Mouse (Mus musculus) liver, embryonic 14.5 days (tissue): ENCODE results near the gene Alkbh2. TPM values are rescaled to one million over a fixed set of nuclear protein-coding genes. Genes with fewer than 3 reads are reported as not detected.

Experiments
- ATAC-seq: fragments of 200-750 bp; cut with Nextera tagmentation; 2 replicates; pipeline ENCODE4 v1.8.0; 2017; ENCODE audit warnings: moderate number of reproducible peaks, mild to moderate bottlenecking, moderate library complexity; ENCODE audit not compliant: insufficient read depth
- DNase-seq, 3 experiments: peaks; one replicate each; pipeline ENCODE4 v3.0.0-alpha.2; 2012 to 2013; ENCODE audit warnings: low read depth in 3 of 3, low spot score in 3 of 3
- H3K27ac ChIP-seq: fragments of 300-500 bp; sonication (generic); 2 replicates; pipeline ENCODE4 v1.5.1; 2014; ENCODE audit warnings: moderate library complexity, mild to moderate bottlenecking, control low read depth, inconsistent platforms
- H3K27me3 ChIP-seq: fragments of 300-500 bp; sonication (generic); 2 replicates; pipeline ENCODE4 v1.6.1; 2014; ENCODE audit warnings: mild to moderate bottlenecking, low read length, moderate library complexity; ENCODE audit not compliant: control insufficient read depth, insufficient read depth
- H3K36me3 ChIP-seq: fragments of 300-500 bp; sonication (generic); replicated peaks from 2 replicates; pipeline ENCODE4 v1.6.1; 2014; ENCODE audit warnings: low read depth; ENCODE audit not compliant: control insufficient read depth, insufficient read depth
- H3K4me1 ChIP-seq, 2 experiments: fragments of 200-500 bp in 1 of 2; fragments of 300-500 bp in 1 of 2; sonication (generic) in 1 of 2; replicated peaks; 2 replicates each; pipeline ENCODE4 v1.6.1; 2012 to 2014; ENCODE audit warnings: antibody characterized with exemption in 1 of 2, inconsistent platforms in 1 of 2, low read length in 1 of 2; ENCODE audit not compliant: control insufficient read depth in 2 of 2, insufficient read depth in 2 of 2
- H3K4me2 ChIP-seq: fragments of 300-500 bp; sonication (generic); 2 replicates; pipeline ENCODE4 v1.6.1; 2014; ENCODE audit warnings: low read depth, mild to moderate bottlenecking, control low read depth, moderate library complexity
- H3K4me3 ChIP-seq, 2 experiments: fragments of 200-500 bp in 1 of 2; fragments of 300-500 bp in 1 of 2; sonication (generic) in 1 of 2; 2 replicates each; pipeline ENCODE4 v1.5.1; 2012 to 2014; ENCODE audit warnings: low read depth in 2 of 2, low read length in 2 of 2, mild to moderate bottlenecking in 2 of 2, control low read depth in 1 of 2, inconsistent platforms in 1 of 2, moderate library complexity in 1 of 2; ENCODE audit not compliant: insufficient read depth in 1 of 2
- H3K9ac ChIP-seq: fragments of 300-500 bp; sonication (generic); replicated peaks from 2 replicates; pipeline ENCODE4 v1.6.1; 2014; ENCODE audit warnings: mild to moderate bottlenecking, control low read depth, moderate library complexity
- H3K9me3 ChIP-seq: fragments of 300-500 bp; sonication (generic); 2 replicates; pipeline ENCODE4 v1.6.1; 2016; ENCODE audit warnings: low read length, mixed read lengths; ENCODE audit not compliant: control insufficient read depth
- CTCF ChIP-seq: IDR thresholded peaks from 2 replicates; pipeline ENCODE4 v1.5.1; 2016; ENCODE audit warnings: antibody characterized with exemption, low read depth, control low read depth
- EP300 ChIP-seq: IDR thresholded peaks from 2 replicates; pipeline ENCODE4 v1.6.1; 2016; ENCODE audit warnings: antibody characterized with exemption, low read depth
- WGBS: fragments of 180-500 bp; shearing (Covaris S2); extraction: QIAGEN DNeasy Blood & Tissue Kit; methylation state at CpG from one replicate; pipeline ENCODE4 v1.1.7; 2014; ENCODE audit not compliant: insufficient replicate concordance; 5-methylcytosine and 5-hydroxymethylcytosine counted together
- polyA plus RNA-seq, 2 experiments: library from polyadenylated mRNA; depleted of rRNA in 1 of 2; stranded (reverse) in 1 of 2; unstranded in 1 of 2; fragments of >200 nt; fragmentation: Nextera tagmentation in 1 of 2; extraction: Ambion mirVana in 1 of 2; gene quantifications; 2 replicates each; pipeline versions ENCODE4 v1.2.1 to v1.2.3; 2012 to 2014

The Alkbh2 gene
- polyA plus RNA-seq (2012; rRNA removed): 3.3 and 3.9 TPM in 2 replicates
- 4.5 and 5.7 TPM in 2 replicates for polyA plus RNA-seq (2014; fragmentation: Nextera tagmentation; extraction: Ambion mirVana)

- DNase-seq: peak in 2 of 3 experiments; percentile 50 to 56
- peak; percentile 8; the same call in 1 of the 2 replicates for ATAC-seq
- H3K4me1 ChIP-seq: peaks cover 14 to 18% of the 10 kb centered on the region in 2 experiments
- H3K27me3 ChIP-seq: no peaks in the 10 kb centered on the region
- H3K4me2 ChIP-seq: peak within 1 kb of the TSS; percentile 90
- no peaks in the 10 kb centered on the region for H3K9me3 ChIP-seq
- H3K4me3 ChIP-seq: peak within 1 kb of the TSS; percentile 57 to 88
- WGBS: under 1% methylated on average over 69 of the region's 69 CpGs
- H3K36me3 ChIP-seq: no peaks in the 10 kb centered on the region; the same call in 1 of the 2 replicates
- H3K9ac ChIP-seq: peak within 1 kb of the TSS; percentile 58
- no peak within 1 kb of the TSS; the same call in 1 of the 2 replicates for H3K27ac ChIP-seq
- TF ChIP-seq EP300: no peak
- TF ChIP-seq CTCF: peak; percentile 98
These were observed at the start of gene Alkbh2 for GRCm38 (mm10) chr5:114127374-114128349. Alkbh2 (minus strand) TSS chr5:114128218.

DNA sequence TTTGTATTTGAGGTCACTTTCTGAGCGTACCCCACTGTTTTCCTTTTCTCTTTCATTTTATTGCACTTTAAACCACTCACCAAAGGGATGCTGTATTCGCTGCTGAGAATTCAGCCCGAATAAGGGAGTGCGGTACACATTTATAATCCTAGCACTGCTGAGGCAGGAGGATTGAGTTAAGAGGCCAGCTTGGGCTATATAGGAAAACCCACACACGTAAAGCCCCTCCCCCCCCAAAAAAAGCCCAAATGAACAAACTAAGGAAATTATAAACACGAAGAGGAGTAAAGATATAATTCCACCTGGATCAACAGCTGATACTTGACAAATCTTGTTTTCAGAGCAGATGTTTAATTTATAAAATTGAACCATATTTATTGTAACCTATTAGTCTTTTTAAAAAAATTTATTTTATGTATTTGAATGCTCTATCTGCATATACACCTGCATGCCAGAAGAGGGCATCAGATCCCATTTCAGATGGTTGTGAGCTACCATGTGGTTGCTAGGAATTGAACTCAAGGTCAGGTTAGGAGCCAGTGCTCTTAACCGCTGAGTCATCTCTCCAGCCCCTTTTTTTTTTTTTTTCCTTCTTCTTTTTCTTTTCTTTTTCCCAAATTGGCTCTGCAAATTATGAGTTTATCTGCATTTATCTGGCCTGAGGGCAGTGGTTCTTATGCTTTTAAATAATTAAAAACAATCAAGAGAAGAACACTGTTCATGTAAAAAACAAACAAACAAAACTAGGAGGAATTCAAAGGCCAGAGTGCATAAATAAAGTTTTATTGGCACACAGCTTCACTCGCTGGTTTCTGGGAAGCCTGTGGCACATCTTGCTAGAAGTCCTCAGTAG, 48.8 kb upstream of the Alkbh2 start:
- Histone ChIP-seq H3K9ac (no peak overlapping the region), H3K9me3 (no peaks in the 10 kb centered on the region), H3K27ac (no peak overlapping the region), H3K36me3 (no peaks in the 10 kb centered on the region), H3K4me2 (peak overlapping the region; percentile 65), H3K4me1 (peaks cover 3% of the 10 kb centered on the region in 2 experiments; a peak in 2 of 4 replicates), H3K4me3 (peak overlapping the region in 1 of 2 experiments; percentile 45; a peak in 2 of 4 replicates), H3K27me3 (no peaks in the 10 kb centered on the region)
- no peak for DNase-seq
- TF ChIP-seq EP300: no peak
- 0 out of 2 replicates have a peak, but pooled peaks have one; percentile 19 for TF ChIP-seq CTCF
- ATAC-seq: no peak
- WGBS: 53% methylated on average over 8 of the region's 8 CpGs

DNA sequence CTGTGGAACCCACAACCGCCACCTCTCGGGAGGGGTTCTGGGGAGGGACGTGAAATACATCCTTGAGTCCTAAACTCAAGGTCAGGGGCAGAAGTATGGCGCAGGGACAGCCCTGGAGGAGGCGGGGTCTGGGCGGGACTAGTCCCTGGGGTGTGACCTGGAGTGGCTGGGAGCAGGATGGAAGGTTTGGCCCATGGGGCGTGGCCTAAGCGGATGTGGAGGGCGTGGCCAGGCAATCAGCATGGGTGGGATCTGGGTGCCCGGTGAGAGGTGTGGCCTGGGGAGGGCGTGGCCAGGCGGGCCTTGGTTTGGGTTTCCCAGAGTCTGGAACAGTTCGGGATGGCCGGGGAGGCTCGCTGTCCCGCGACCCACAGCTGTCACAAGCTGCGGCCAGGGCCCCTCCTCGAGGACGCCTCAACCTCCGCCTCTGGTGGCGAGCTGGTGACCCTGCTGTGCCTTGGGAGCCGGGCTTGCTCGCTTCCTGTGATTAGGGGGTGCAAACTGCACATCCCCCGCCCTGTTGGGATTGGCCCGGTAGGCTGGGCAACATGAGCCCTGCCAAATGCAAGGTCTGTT, 47.7 kb upstream of the Alkbh2 start:
- H3K4me2 ChIP-seq: peak overlapping the region; percentile 65
- no peaks in the 10 kb centered on the region for H3K36me3 ChIP-seq
- TF ChIP-seq CTCF: peak; percentile 18; the same call in 1 of the 2 replicates
- TF ChIP-seq EP300: no peak
- peak overlapping the region; percentile 45 to 51 for H3K4me3 ChIP-seq
- H3K9me3 ChIP-seq: no peaks in the 10 kb centered on the region
- under 1% methylated on average over 26 of the region's 26 CpGs for WGBS
- no peaks in the 10 kb centered on the region for H3K27me3 ChIP-seq
- DNase-seq: peak; percentile 84 to 90 (median 86)
- no peak overlapping the region for H3K27ac ChIP-seq
- no peak overlapping the region for H3K9ac ChIP-seq
- peaks cover 3% of the 10 kb centered on the region in 2 experiments; a peak in 2 of 4 replicates for H3K4me1 ChIP-seq
- ATAC-seq: peak; percentile 95

- Histone ChIP-seq H3K36me3 (no peaks in the 10 kb centered on the region), H3K27ac (no peak overlapping the region), H3K4me2 (peak overlapping the region; percentile 65), H3K27me3 (no peaks in the 10 kb centered on the region), H3K4me3 (no peak overlapping the region), H3K9me3 (no peaks in the 10 kb centered on the region), H3K9ac (no peak overlapping the region), H3K4me1 (peaks cover 3% of the 10 kb centered on the region in 2 experiments; a peak in 2 of 4 replicates)
- peak in 2 of 3 experiments; percentile 23 to 31 for DNase-seq
- ATAC-seq: no peak
- TF ChIP-seq EP300 (no peak), CTCF (peak; percentile 47)
- WGBS: 13% methylated on average over 16 of the region's 16 CpGs
These were observed 46.6 kb upstream of the Alkbh2 start for GRCm38 (mm10) chr5:114174639-114175038.
